Mouse (Mus musculus): ENCODE measurements around the gene Prcd.
A peak's percentile ranks its signal among the peaks of the same experiment; 100 is the strongest.

Gene Prcd

GRCm38 (mm10) chr11:116693899-116694249 is 40.5 kb downstream of the Prcd start:
- no peak for DNase-seq (ENCODE audit: low spot score)

GRCm38 (mm10) chr11:116694250-116695193 is 41.2 kb downstream of the Prcd start:
- peak; percentile 54 for DNase-seq (ENCODE audit: low spot score)

- peak; percentile 52 for DNase-seq (ENCODE audit: low spot score)
Observed at GRCm38 (mm10) chr11:116695194-116695880, 42.0 kb downstream of the Prcd start.

DNA sequence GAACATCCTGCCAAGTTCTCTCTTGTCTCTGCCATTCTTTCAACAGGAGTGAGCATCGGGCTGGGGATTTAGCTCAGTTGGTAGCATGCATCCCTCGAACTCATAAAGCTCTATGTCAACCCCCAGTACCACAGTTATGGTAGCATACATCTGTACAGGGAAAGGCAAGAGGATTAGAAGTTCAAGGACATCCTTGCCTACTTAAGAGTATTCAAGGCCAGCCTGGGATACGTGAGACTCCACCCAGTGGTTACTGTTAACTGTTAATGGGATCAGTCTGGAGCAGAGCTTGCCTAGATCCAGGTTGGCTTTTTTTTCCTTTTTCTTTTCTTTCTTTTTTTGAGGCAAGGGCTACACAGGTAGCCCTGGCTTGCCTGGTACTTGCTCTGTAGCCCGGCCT is 43.1 kb downstream of the Prcd start:
- DNase-seq (ENCODE audit: low spot score) = no peak

DNA sequence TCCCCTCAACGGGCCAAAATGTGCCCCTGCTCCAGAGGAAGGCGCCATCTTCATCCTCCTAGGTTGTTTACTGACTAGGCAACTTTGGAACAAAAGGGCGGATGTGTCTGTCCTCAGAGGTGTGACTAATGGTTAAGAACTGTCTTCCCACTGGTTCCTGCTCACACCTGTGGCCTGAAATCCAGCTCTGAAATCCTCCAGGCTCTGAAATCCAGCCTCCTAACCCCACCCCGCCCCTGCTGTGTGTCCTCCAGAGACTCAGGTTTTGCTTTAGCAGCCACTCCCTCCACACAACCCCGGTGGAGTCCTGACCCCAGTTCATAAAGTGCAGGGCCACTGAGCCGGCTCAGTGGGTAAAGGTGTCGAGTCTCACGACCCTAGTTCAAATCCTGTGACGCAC is 44.2 kb downstream of the Prcd start:
- DNase-seq (ENCODE audit: low spot score) = peak; percentile 37

DNA sequence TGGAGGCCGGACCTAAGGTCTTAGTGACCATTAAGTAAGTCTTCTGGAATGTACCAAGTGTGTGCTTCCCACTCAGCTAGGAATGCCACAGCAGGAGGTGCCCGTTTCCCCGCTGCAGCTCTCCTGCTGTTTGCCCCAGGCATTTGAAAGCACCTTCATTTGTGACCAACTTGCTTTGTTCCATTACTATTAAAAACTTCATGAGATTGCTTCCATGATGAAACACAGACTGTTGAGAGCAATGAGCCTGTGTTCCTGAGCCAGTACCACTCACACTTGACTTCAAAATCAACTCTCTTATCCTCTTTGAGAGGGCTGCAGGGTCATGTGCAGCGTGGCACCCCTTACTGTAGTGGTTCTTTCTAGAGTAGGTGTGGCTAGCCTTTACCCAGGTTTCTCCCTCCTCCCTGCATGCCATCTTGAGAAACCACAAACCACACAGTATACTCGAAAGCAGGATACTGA is 48.1 kb downstream of the Prcd start:
- no peak for DNase-seq (ENCODE audit: low spot score)

GRCm38 (mm10) chr11:116704336-116705035 is 51.2 kb downstream of the Prcd start:
- no peak for DNase-seq (ENCODE audit: low spot score)

DNA sequence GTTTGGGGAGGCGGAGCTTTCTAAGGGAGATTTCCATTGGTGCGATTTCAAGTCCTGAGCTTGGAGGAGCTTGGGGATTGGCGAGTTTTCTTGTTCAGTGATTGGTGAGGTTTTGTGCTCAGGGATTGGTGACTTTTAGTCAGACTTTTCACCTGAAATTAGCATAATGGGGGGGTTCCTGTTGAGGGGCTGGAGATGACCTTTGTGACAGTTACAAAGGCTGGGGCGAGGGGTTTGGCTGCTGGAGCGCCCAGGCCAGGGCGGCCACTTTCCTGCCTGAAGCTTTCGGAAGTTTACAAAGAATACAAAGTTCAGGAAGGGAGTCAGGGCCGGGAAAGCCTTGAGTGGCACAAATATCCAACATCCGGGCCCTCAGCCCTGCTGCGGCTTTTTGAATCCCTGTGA is 51.9 kb downstream of the Prcd start:
- DNase-seq (ENCODE audit: low spot score) = no peak

DNA sequence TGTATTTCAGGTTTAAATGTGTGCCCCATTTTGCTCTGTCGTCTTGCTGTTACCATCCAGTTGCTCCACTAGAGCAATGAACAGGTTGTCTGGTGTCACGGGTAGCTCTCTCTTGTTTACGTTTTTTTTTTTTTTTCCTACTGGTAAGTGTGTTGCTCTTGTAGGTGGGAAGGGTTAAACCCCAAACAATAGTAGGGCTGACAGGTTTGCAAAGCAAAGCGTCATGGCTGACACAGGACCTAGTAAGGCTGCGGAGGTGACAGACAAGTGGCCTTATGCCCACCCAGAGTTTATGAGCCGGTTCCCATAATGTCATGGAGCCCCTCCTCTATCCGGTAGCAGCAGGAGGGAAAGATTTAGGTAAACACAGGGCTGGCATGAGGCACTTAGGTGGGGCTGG is 53.0 kb downstream of the Prcd start:
- DNase-seq (ENCODE audit: low spot score) = no peak

DNA sequence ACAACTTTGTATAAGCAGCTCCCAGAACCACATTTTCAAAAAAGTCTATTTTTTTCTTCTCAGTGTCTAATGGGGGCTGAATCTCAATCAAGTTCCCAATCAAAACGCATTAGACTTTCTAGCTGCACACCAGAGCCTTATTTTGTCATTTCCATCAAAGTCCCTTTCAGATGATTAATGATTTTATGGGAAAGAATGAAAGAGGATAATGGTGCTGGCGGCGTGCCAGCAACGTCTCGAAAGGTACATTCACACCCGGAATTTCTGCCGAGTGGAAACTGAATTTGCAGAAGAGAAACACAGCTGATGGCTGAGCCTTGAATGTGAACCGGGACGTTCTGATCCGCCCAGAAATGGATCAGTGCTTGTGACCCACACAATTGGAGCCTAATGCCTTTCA is 56.8 kb downstream of the Prcd start:
- no peak for DNase-seq (ENCODE audit: low spot score)

DNA sequence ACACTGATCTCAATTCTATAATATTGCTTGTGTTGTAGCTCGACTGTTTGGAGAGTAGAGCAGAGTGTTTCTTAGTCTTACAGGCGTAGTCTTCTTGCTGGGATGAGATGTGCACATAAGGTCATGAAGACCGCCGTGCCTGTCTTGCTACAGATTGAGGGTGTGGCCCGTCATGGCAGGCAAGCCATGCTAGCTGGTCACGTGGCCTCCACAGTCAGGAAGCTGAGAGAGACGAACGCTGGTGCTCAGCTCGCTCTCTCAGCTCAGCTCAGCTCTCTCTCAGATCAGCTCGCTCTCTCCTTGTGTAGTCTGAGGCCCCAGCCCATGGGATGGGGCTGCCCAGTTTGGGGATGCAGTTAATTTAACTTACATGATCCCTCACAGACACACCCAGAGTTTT is 57.5 kb downstream of the Prcd start:
- DNase-seq (ENCODE audit: low spot score) = no peak

DNA sequence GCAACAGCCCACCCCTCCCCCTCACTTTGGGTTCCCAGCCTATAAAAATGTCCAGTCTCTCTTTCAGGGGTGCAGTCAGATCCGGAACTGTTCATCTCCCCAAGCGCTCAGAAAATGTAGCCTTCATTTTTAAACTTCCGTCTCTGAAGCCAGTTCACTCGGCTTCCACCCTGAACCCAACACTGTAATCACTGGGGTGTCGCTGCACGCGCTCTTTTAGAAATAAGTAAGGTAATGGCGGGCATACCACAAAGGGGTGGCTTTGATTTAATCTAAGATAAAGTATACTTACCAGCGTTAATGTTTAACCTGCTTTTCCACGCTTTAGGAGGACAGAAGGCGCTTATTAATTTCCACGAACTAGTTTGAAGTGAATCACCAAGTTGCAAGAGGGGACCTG is 60.7 kb downstream of the Prcd start:
- no peak for DNase-seq (ENCODE audit: low spot score)
